Mouse (Mus musculus) cerebellum, adult 2 months (tissue): ENCODE results near the gene Ppil6. TPM values are rescaled to one million over a fixed set of nuclear protein-coding genes. Genes with fewer than 3 reads are reported as not detected.

Experiments
- DNase-seq, 2 experiments: peaks; one replicate each; pipeline ENCODE4 v3.0.0; 2021
- H3K27ac ChIP-seq: fragments of 200-500 bp; 2 replicates; pipeline ENCODE4 v1.5.1; 2012; ENCODE audit warnings: low read length, control low read depth, inconsistent platforms; ENCODE audit not compliant: insufficient read depth
- H3K27me3 ChIP-seq: fragments of 200-500 bp; 2 replicates; pipeline ENCODE4 v1.6.1; 2012; ENCODE audit warnings: inconsistent platforms, mild to moderate bottlenecking, low read length, moderate library complexity; ENCODE audit not compliant: control insufficient read depth, insufficient read depth
- H3K4me1 ChIP-seq: fragments of 200-500 bp; 2 replicates; pipeline ENCODE4 v1.6.1; 2011; ENCODE audit warnings: low read length; ENCODE audit not compliant: control insufficient read depth, insufficient read depth
- H3K4me3 ChIP-seq: fragments of 200-500 bp; replicated peaks from 2 replicates; pipeline ENCODE3; 2011; ENCODE audit warnings: mild to moderate bottlenecking, low read depth, low read length, control low read depth; ENCODE audit not compliant: insufficient read depth
- CTCF ChIP-seq: fragments of 200-500 bp; IDR thresholded peaks from 2 replicates; pipeline ENCODE4 v1.5.1; 2011; ENCODE audit warnings: low read depth, mild to moderate bottlenecking, control low read depth, low read length, moderate library complexity, borderline replicate concordance; ENCODE audit not compliant: insufficient read depth
- POLR2A ChIP-seq: fragments of 200-500 bp; IDR thresholded peaks from 2 replicates; pipeline ENCODE4 v1.6.1; 2011; ENCODE audit warnings: low read length, control low read depth, borderline replicate concordance; ENCODE audit not compliant: insufficient read depth
- WGBS: fragments of 180-500 bp; shearing (Covaris S2); methylation state at CpG from one replicate; pipeline ENCODE4 v1.1.7; 2018; 5-methylcytosine and 5-hydroxymethylcytosine counted together
- polyA plus RNA-seq: library from polyadenylated mRNA; depleted of rRNA; stranded (reverse); fragments of >200 nt; gene quantifications from 2 replicates; pipeline ENCODE4 v1.2.3, GENCODE M21; 2012

The Ppil6 gene
- polyA plus RNA-seq, 1 experiment = 3.5 TPM

DNA sequence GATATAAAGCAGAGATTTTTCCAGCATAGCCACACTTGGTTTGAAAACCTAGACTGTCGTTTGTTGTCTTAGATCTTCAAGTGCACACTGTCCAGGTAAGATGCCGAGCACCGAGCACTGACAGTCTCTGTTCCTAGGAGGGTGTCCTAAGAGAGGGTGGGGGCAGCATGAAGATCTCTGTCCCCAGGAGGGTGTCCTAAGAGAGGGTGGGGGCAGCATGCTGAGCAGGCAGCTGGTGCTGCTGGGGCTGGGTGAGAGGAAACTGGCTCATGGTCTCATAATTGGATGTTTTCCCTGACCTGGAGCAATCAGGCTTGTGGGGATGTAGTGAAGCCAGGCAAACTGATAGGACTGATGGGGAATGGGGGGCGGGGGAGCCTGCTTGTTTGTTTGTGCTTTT, 30.2 kb upstream of the Ppil6 start:
- H3K27me3 ChIP-seq = no peaks in the 10 kb centered on the region
- no peak for TF ChIP-seq POLR2A
- TF ChIP-seq CTCF = no peak
- 26% methylated on average over 4 of the region's 4 CpGs for WGBS
- no peak overlapping the region for H3K4me3 ChIP-seq
- no peak overlapping the region for H3K27ac ChIP-seq
- peak in 1 of 2 experiments; percentile 32 for DNase-seq
- H3K4me1 ChIP-seq = peaks cover 14% of the 10 kb centered on the region

DNA sequence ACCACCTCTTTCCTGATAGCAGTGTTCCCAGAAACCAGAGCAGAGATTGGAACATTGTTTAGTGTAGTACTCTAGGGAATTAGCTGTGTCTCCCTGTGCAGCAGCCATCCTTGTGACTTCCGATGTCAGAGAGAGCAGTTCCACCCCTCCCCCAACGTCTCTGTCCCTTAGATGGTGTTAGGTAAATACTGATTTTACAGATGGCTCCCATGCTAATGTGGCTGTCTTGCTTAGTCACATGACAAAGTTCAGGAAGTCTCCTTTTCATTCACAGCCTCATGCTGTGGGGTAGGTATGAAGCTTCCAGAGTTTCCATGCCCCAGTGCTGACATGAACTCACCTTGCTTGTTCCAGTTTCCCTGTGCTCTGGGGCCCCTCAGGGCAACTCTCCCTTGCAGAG, 29.7 kb upstream of the Ppil6 start:
- 25% methylated on average over 2 of the region's 2 CpGs for WGBS
- DNase-seq = no peak
- Histone ChIP-seq H3K27ac (no peak overlapping the region), H3K4me1 (peaks cover 14% of the 10 kb centered on the region; the same call in 1 of the 2 replicates), H3K4me3 (no peak overlapping the region), H3K27me3 (no peaks in the 10 kb centered on the region)
- TF ChIP-seq CTCF = no peak
- TF ChIP-seq POLR2A = no peak

GRCm38 (mm10) chr10:41461057-41461722, 29.0 kb upstream of the Ppil6 start:
- Histone ChIP-seq H3K27me3 (no peaks in the 10 kb centered on the region), H3K27ac (no peak overlapping the region), H3K4me3 (no peak overlapping the region), H3K4me1 (peaks cover 14% of the 10 kb centered on the region; the same call in 1 of the 2 replicates)
- WGBS = 76% methylated on average over 3 of the region's 3 CpGs
- no peak for TF ChIP-seq POLR2A
- TF ChIP-seq CTCF = no peak
- DNase-seq = no peak

GRCm38 (mm10) chr10:41464401-41464955, 25.8 kb upstream of the Ppil6 start:
- no peak for DNase-seq
- H3K4me1 ChIP-seq = peaks cover 14% of the 10 kb centered on the region; the same call in 1 of the 2 replicates
- H3K27ac ChIP-seq = no peak overlapping the region
- H3K27me3 ChIP-seq = no peaks in the 10 kb centered on the region
- no peak for TF ChIP-seq CTCF
- TF ChIP-seq POLR2A = no peak
- H3K4me3 ChIP-seq = no peak overlapping the region
- 27% methylated on average over 15 of the region's 15 CpGs for WGBS

DNA sequence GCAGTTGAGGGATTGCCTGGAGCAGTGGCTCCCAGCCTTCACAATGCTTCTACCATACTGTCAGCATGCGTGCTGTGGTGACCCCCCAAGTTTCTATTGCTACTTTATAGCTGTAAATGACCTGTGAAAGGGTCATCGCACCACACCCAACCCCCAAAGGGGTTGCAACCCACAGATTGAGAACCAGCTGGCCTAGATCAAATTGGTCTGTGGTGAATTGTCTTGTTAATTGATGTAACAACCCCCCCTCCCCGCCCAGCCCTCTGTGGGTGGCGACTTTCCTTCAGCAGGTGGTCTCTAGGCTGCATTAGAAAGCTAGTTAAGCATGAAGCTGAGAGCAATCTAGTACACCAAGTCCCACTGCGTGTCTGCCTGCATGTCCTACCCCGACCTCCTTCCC, 22.9 kb upstream of the Ppil6 start:
- Histone ChIP-seq H3K4me3 (no peak overlapping the region), H3K27me3 (no peaks in the 10 kb centered on the region), H3K27ac (no peak overlapping the region), H3K4me1 (0 out of 2 replicates have a peak, but pooled peaks cover 2% of the 10 kb centered on the region)
- TF ChIP-seq POLR2A = no peak
- TF ChIP-seq CTCF = no peak
- no peak for DNase-seq
- 51% methylated on average over 6 of the region's 6 CpGs for WGBS

DNA sequence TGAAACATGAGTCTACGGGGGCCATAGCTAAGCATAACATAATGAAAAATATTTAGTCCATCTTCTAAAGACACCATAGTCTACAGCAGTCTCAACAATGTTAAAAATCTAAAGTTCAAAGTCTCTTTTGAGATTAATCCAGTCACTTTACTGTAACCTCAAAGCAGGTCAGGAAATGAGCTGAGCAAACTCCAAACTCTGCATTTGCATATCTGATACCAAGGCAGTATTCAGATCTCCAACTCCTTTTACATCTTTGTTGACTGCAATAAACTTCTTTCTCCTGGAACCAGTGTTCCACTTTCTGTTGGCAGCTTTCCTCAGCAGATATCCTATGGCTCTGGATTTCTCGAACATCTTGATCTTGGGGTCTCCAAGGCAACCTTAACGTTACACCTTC, 19.5 kb upstream of the Ppil6 start:
- no peaks in the 10 kb centered on the region for H3K27me3 ChIP-seq
- DNase-seq = no peak
- no peak for TF ChIP-seq CTCF
- TF ChIP-seq POLR2A = no peak
- 64% methylated on average over 3 of the region's 3 CpGs for WGBS
- H3K4me3 ChIP-seq = no peak overlapping the region
- no peak overlapping the region for H3K27ac ChIP-seq
- H3K4me1 ChIP-seq = no peaks in the 10 kb centered on the region

DNA sequence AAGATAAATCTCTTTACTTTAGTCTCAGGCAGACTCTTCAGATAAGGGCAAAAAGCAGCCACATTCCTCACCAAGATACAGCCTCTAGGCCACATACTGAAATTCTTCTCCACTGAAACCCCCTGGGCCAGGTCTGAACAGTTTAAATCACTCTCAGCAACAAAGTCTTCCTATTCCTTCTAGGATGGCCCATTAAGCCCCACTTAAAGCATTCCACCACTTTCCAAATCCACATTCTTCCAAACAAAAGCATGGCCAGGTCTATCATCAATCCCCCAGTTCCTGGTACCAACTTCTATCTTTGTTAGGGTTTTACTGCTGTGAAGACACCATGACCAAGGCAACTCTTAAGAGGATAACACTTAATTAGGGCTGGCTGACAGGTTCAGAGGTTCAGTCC, 17.7 kb upstream of the Ppil6 start:
- Histone ChIP-seq H3K27me3 (no peaks in the 10 kb centered on the region), H3K27ac (no peak overlapping the region), H3K4me1 (no peaks in the 10 kb centered on the region), H3K4me3 (no peak overlapping the region)
- TF ChIP-seq CTCF = no peak
- TF ChIP-seq POLR2A = no peak
- no peak for DNase-seq

DNA sequence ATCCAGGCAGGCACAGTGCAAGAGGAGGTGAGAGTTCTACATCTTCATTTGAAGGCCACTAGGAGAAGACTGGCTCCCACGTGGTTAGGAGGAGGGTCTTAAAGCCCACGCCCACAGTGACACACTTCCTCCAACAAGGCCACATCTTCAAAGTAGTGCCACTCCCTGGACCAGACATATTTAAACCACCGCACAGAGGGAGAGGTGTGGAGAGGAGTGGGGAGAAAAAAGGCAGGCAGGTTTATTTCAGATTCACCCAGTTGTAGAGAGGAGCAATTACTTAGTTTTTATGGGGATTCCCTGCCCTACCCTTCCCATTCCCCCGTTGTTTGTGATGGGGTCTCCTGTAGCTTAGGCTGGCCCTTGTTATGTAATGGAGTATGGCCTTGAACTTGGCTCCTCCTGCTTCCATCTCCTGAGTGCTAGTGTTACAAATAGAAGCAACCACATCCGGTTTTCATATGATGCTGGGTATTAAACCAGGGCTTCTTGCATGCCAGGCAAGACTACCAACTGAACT, 17.2 kb upstream of the Ppil6 start:
- no peak for DNase-seq

More for the DNA sequence above, 17.2 kb upstream of the Ppil6 start:
- Histone ChIP-seq H3K4me3 (no peak overlapping the region), H3K4me1 (no peaks in the 10 kb centered on the region), H3K27ac (no peak overlapping the region), H3K27me3 (no peaks in the 10 kb centered on the region)
- WGBS = 80% methylated on average over 5 of the region's 5 CpGs
- TF ChIP-seq CTCF = no peak
- no peak for TF ChIP-seq POLR2A
